Mouse (Mus musculus) limb, embryonic 14.5 days (tissue): ENCODE results near the gene Ctnnbl1. TPM values are rescaled to one million over a fixed set of nuclear protein-coding genes. Genes with fewer than 3 reads are reported as not detected.
A peak's percentile ranks its signal among the peaks of the same experiment; 100 is the strongest.

Source experiments
- ATAC-seq: fragments of 200-750 bp; cut with Nextera tagmentation; 2 replicates; pipeline ENCODE4 v1.8.0; 2017; ENCODE audit warnings: low read depth, moderate number of reproducible peaks, moderate TSS enrichment; ENCODE audit not compliant: low FRiP score
- DNase-seq: peaks from one replicate; pipeline ENCODE4 v3.0.0-alpha.2; 2015; ENCODE audit warnings: low spot score
- H3K27ac ChIP-seq: fragments of 300-500 bp; sonication (generic); replicated peaks from 2 replicates; pipeline ENCODE4 v1.5.1; 2014; ENCODE audit warnings: low read depth, mild to moderate bottlenecking, low read length, moderate library complexity, mixed read lengths
- H3K27me3 ChIP-seq: fragments of 300-500 bp; sonication (generic); 2 replicates; pipeline ENCODE4 v1.6.1; 2014; ENCODE audit warnings: low read length, mixed read lengths; ENCODE audit not compliant: control insufficient read depth, insufficient read depth
- H3K36me3 ChIP-seq: fragments of 300-500 bp; sonication (generic); 2 replicates; pipeline ENCODE4 v1.6.1; 2014; ENCODE audit warnings: mild to moderate bottlenecking, low read length, moderate library complexity, mixed read lengths; ENCODE audit not compliant: control insufficient read depth, insufficient read depth
- H3K4me1 ChIP-seq: fragments of 300-500 bp; sonication (generic); 2 replicates; pipeline ENCODE4 v1.6.1; 2014; ENCODE audit warnings: antibody characterized with exemption, low read length, mixed read lengths; ENCODE audit not compliant: control insufficient read depth, insufficient read depth
- H3K4me2 ChIP-seq: fragments of 300-500 bp; sonication (generic); replicated peaks from 2 replicates; pipeline ENCODE4 v1.6.1; 2014; ENCODE audit warnings: low read depth, mild to moderate bottlenecking, low read length, moderate library complexity; ENCODE audit not compliant: severe bottlenecking
- H3K4me3 ChIP-seq: fragments of 300-500 bp; sonication (generic); replicated peaks from 2 replicates; pipeline ENCODE4 v1.5.1; 2014; ENCODE audit warnings: low read length
- H3K9ac ChIP-seq: fragments of 300-500 bp; sonication (generic); 2 replicates; pipeline ENCODE4 v1.6.1; 2014; ENCODE audit warnings: mild to moderate bottlenecking, low read depth, low read length, moderate library complexity; ENCODE audit not compliant: severe bottlenecking
- H3K9me3 ChIP-seq: fragments of 300-500 bp; sonication (generic); 2 replicates; pipeline ENCODE4 v1.6.1; 2016; ENCODE audit warnings: low read length; ENCODE audit not compliant: control insufficient read depth
- POLR2A ChIP-seq: fragments of 200-500 bp; IDR thresholded peaks from 2 replicates; pipeline ENCODE4 v1.8.0; 2012; ENCODE audit warnings: inconsistent platforms, mild to moderate bottlenecking, moderate library complexity, borderline replicate concordance; ENCODE audit not compliant: insufficient read depth, insufficient read length; ENCODE audit errors: extremely low read depth
- WGBS: fragments of 180-500 bp; shearing (Covaris S2); extraction: QIAGEN DNeasy Blood & Tissue Kit; methylation state at CpG from one replicate; pipeline ENCODE4 v1.1.7; 2014; 5-methylcytosine and 5-hydroxymethylcytosine counted together
- polyA plus RNA-seq, 2 experiments: library from polyadenylated mRNA; depleted of rRNA in 1 of 2; stranded (reverse) in 1 of 2; unstranded in 1 of 2; fragments of >200 nt; fragmentation: Nextera tagmentation in 1 of 2; extraction: Ambion mirVana in 1 of 2; gene quantifications; 2 replicates each; pipeline versions ENCODE4 v1.2.1 to v1.2.3; 2012 to 2014

Gene Ctnnbl1
- 38.8 and 40.3 TPM in 2 replicates for polyA plus RNA-seq (2012; rRNA removed)
- polyA plus RNA-seq (2014; fragmentation: Nextera tagmentation; extraction: Ambion mirVana), result 55.6 and 62.9 TPM in 2 replicates

GRCm38 (mm10) chr2:157736854-157737850 lies at the start of gene Ctnnbl1:
TSS of gene Ctnnbl1 (plus strand) at chr2:157737401.
- Histone ChIP-seq H3K4me3 (peak within 1 kb of the TSS; percentile 80), H3K4me1 (peaks cover 3% of the 10 kb centered on the region; the same call in 1 of the 2 replicates), H3K4me2 (peak within 1 kb of the TSS; percentile 82), H3K27me3 (no peaks in the 10 kb centered on the region), H3K36me3 (no peaks in the 10 kb centered on the region), H3K9ac (peak within 1 kb of the TSS; percentile 80), H3K27ac (no peak within 1 kb of the TSS), H3K9me3 (no peaks in the 10 kb centered on the region)
- 11% methylated on average over 43 of the region's 44 CpGs for WGBS
- TF ChIP-seq POLR2A, result 0 out of 2 replicates have a peak, but pooled peaks have one; percentile 23
- peak; percentile 94 for ATAC-seq
- peak; percentile 100 for DNase-seq

DNA sequence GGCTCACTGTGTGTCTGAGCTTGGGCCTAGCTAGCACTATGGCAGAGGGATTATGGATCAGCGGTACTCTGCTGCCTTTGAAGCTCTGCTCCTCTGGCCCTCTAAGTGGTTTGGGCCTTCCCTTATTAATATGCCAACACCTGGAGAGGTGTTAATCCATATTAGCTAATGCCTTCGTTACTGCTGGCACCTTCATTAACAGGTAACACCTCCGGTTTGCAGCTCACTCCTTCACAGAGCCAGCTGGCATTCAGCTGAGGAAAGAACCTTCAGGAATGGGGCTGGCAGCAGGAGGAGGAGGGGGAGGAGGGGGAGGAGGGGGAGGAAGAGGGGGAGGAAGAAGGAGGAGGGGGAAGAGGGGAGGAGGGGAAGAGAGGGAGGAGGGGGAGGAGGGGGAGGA lies 49.7 kb upstream of the Ctnnbl1 start:
- Histone ChIP-seq H3K9ac (no peak overlapping the region), H3K9me3 (no peaks in the 10 kb centered on the region), H3K27ac (no peak overlapping the region), H3K27me3 (no peaks in the 10 kb centered on the region), H3K4me2 (no peak overlapping the region), H3K4me1 (peaks cover 5% of the 10 kb centered on the region), H3K4me3 (no peak overlapping the region), H3K36me3 (no peaks in the 10 kb centered on the region)
- WGBS, result 28% methylated on average over 3 of the region's 3 CpGs
- ATAC-seq, result no peak
- peak; percentile 9 for DNase-seq
- no peak for TF ChIP-seq POLR2A

DNA sequence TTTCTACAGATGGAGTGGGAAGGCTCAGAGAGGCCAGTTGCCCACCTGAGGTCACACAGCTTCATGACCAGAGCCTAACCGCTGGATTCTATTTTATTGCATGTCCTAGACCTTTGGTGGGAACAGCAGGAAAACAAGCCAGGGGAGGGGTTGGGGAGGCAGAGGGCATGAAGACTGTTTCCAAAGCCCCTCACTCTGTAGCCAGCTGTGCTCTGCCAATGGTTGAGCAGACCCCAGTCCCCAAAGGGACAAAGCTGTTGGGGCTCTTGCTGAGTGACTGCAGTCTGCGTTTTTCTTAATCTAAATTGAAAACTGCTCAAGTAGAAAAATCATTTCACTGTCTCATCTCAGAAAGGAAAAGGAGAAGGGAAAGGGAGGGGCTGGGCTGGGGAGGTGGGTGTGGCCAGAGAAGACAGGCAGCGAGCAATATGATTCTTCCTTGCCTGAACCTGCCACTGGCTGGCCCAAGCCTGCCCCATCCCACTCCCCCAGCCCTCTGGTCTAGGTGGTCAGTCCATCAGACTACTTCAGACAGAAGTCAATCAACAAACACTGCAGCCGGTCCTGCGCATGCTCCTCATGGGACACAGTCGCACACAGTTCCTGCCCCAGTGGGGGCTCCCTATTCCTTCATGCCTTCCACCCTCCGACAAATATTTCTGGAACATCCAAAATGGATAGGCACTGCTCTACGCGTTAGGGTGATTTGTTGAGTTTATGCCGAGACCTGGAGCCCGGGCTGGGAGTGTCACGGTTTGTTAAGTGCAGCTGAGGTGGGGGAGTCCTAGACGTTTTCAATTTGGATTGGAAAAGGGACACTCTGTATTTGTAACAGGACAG lies 45.7 kb upstream of the Ctnnbl1 start:
- Histone ChIP-seq H3K27ac (no peak overlapping the region), H3K4me3 (no peak overlapping the region), H3K4me1 (peaks cover 5% of the 10 kb centered on the region), H3K36me3 (no peaks in the 10 kb centered on the region), H3K9me3 (no peaks in the 10 kb centered on the region), H3K4me2 (no peak overlapping the region), H3K27me3 (no peaks in the 10 kb centered on the region), H3K9ac (no peak overlapping the region)
- DNase-seq, result no peak
- no peak for ATAC-seq
- no peak for TF ChIP-seq POLR2A
- WGBS, result 53% methylated on average over 13 of the region's 13 CpGs

GRCm38 (mm10) chr2:157692365-157692932 lies 44.8 kb upstream of the Ctnnbl1 start:
- H3K9ac ChIP-seq, result no peak overlapping the region
- ATAC-seq (no peak), DNase-seq (no peak)
- no peak overlapping the region for H3K4me2 ChIP-seq
- no peaks in the 10 kb centered on the region for H3K36me3 ChIP-seq
- no peak overlapping the region for H3K27ac ChIP-seq
- peaks cover 5% of the 10 kb centered on the region for H3K4me1 ChIP-seq
- WGBS, result 12% methylated on average over 17 of the region's 17 CpGs
- no peak overlapping the region for H3K4me3 ChIP-seq
- no peaks in the 10 kb centered on the region for H3K27me3 ChIP-seq
- no peak for TF ChIP-seq POLR2A
- H3K9me3 ChIP-seq, result no peaks in the 10 kb centered on the region

DNA sequence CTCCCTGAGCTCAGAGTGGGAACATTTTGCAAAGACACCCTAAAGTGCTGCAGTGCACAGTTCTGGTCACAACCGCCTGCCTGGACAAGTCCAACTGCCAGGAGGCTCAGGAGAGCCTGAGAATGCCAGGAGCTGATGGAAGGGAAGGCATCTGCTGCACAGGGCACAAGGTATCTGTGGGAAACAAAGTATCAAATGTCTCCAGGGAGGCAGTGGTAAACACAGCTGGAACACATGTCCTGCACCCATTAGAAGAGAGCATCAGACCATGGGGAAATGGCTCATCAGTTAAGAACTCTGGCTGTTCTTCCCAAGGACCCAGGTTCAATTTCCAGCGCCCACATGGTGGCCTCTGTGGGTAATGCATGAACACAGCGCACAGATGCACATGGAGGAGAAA lies 43.6 kb upstream of the Ctnnbl1 start:
- Histone ChIP-seq H3K27ac (no peak overlapping the region), H3K4me3 (no peak overlapping the region), H3K9ac (no peak overlapping the region), H3K4me2 (no peak overlapping the region), H3K9me3 (no peaks in the 10 kb centered on the region), H3K36me3 (no peaks in the 10 kb centered on the region), H3K27me3 (no peaks in the 10 kb centered on the region), H3K4me1 (peaks cover 5% of the 10 kb centered on the region)
- ATAC-seq (no peak), DNase-seq (no peak)
- TF ChIP-seq POLR2A, result no peak
- 73% methylated on average over 3 of the region's 3 CpGs for WGBS
